Mouse (Mus musculus) myocyte (in vitro differentiated cells): ENCODE results near the gene Zc3h12c.

ENCODE experiments used
- CEBPB ChIP-seq: IDR thresholded peaks from 2 replicates; pipeline ENCODE4 v1.6.1; 2011; ENCODE audit warnings: mild to moderate bottlenecking, moderate library complexity; ENCODE audit not compliant: poor library complexity, insufficient read depth, severe bottlenecking
- E2F4 ChIP-seq: IDR thresholded peaks from one replicate; pipeline ENCODE4 v1.6.1; 2011; ENCODE audit warnings: mild to moderate bottlenecking, control low read depth, moderate library complexity; ENCODE audit not compliant: insufficient read depth
- MAX ChIP-seq: IDR thresholded peaks from one replicate; pipeline ENCODE4 v1.6.1; 2011; ENCODE audit warnings: low read depth, mild to moderate bottlenecking, control low read depth
- MYOD1 ChIP-seq, 3 experiments: IDR thresholded peaks; one replicate each; pipeline ENCODE4 v1.6.1; 2011; ENCODE audit warnings: control low read depth in 2 of 3, low read depth in 2 of 3, mild to moderate bottlenecking in 2 of 3, moderate library complexity in 1 of 3; ENCODE audit not compliant: insufficient read length in 2 of 3, control insufficient read depth in 1 of 3
- MYOG ChIP-seq, 3 experiments: IDR thresholded peaks; one replicate each; pipeline ENCODE4 v1.6.1; 2011; ENCODE audit warnings: control low read depth in 2 of 3, low read depth in 2 of 3, mild to moderate bottlenecking in 2 of 3; ENCODE audit not compliant: insufficient read length in 2 of 3, control insufficient read depth in 1 of 3, insufficient read depth in 1 of 3
- POLR2A ChIP-seq: IDR thresholded peaks from one replicate; pipeline ENCODE4 v1.6.1; 2011; ENCODE audit warnings: low read depth, mild to moderate bottlenecking, control low read depth, moderate library complexity; ENCODE audit not compliant: insufficient read length
- POLR2AphosphoS2 ChIP-seq: IDR thresholded peaks from one replicate; pipeline ENCODE4 v1.6.1; 2011; ENCODE audit warnings: low read depth, control low read depth; ENCODE audit not compliant: insufficient read length
- REST ChIP-seq: IDR thresholded peaks from one replicate; pipeline ENCODE4 v1.6.1; 2011; ENCODE audit warnings: mild to moderate bottlenecking, control low read depth, moderate library complexity; ENCODE audit not compliant: insufficient read depth, insufficient read length
- SRF ChIP-seq: IDR thresholded peaks from one replicate; pipeline ENCODE4 v1.6.1; 2011; ENCODE audit warnings: low read depth; ENCODE audit not compliant: control insufficient read depth, insufficient read length
- TCF12 ChIP-seq: IDR thresholded peaks from one replicate; pipeline ENCODE4 v1.6.1; 2011; ENCODE audit warnings: mild to moderate bottlenecking, control low read depth; ENCODE audit not compliant: poor library complexity, insufficient read depth, severe bottlenecking
- TCF3 ChIP-seq: IDR thresholded peaks from one replicate; pipeline ENCODE4 v1.6.1; 2011; ENCODE audit warnings: low read depth, control low read depth; ENCODE audit not compliant: insufficient read length
- USF1 ChIP-seq: IDR thresholded peaks from one replicate; pipeline ENCODE4 v1.6.1; 2011; ENCODE audit warnings: low read depth, mild to moderate bottlenecking, control low read depth, moderate library complexity

- TF ChIP-seq POLR2A, result no peak
- no peak for TF ChIP-seq E2F4
- TF ChIP-seq USF1, result no peak
- TF ChIP-seq MYOD1 (IDR thresholded peaks at IDR 0.05; ENCODE audit: control insufficient read depth in 1 of 3, insufficient read length in 2 of 3, low read depth in 2 of 3), result no peak
- no peak for TF ChIP-seq TCF12
- no peak for TF ChIP-seq MAX
- TF ChIP-seq CEBPB, result no peak
- no peak for TF ChIP-seq POLR2AphosphoS2
- TF ChIP-seq TCF3, result no peak
- no peak for TF ChIP-seq MYOG (IDR thresholded peaks at IDR 0.05; ENCODE audit: control insufficient read depth in 1 of 3, insufficient read depth in 1 of 3, insufficient read length in 2 of 3, low read depth in 2 of 3)
- TF ChIP-seq REST, result no peak
- TF ChIP-seq SRF, result no peak
Observed at GRCm38 (mm10) chr9:52094471-52094980, 73.8 kb downstream of the Zc3h12c start.
